Mouse (Mus musculus) neural tube, embryonic 14.5 days (tissue): ENCODE results near the gene BC005537. TPM values are rescaled to one million over a fixed set of nuclear protein-coding genes. Genes with fewer than 3 reads are reported as not detected.

Experiments used
- ATAC-seq: fragments of 200-750 bp; cut with Nextera tagmentation; 2 replicates; pipeline ENCODE4 v1.8.0; 2017; ENCODE audit warnings: low read depth, mild to moderate bottlenecking, moderate TSS enrichment, moderate library complexity
- H3K27ac ChIP-seq: fragments of 300-500 bp; sonication (generic); 2 replicates; pipeline ENCODE4 v1.5.1; 2014; ENCODE audit warnings: low read depth, mild to moderate bottlenecking, control low read depth, low read length, moderate library complexity, mixed read lengths
- H3K27me3 ChIP-seq: fragments of 300-500 bp; sonication (generic); 2 replicates; pipeline ENCODE4 v1.6.1; 2014; ENCODE audit warnings: low read length; ENCODE audit not compliant: control insufficient read depth, insufficient read depth
- H3K36me3 ChIP-seq: fragments of 300-500 bp; sonication (generic); 2 replicates; pipeline ENCODE4 v1.6.1; 2014; ENCODE audit warnings: low read length, mixed read lengths; ENCODE audit not compliant: control insufficient read depth, insufficient read depth
- H3K4me1 ChIP-seq: fragments of 300-500 bp; sonication (generic); 2 replicates; pipeline ENCODE4 v1.6.1; 2014; ENCODE audit warnings: low read length; ENCODE audit not compliant: control insufficient read depth, insufficient read depth
- H3K4me2 ChIP-seq: fragments of 300-500 bp; sonication (generic); 2 replicates; pipeline ENCODE4 v1.6.1; 2014; ENCODE audit warnings: mild to moderate bottlenecking, low read depth, low read length, control low read depth
- H3K4me3 ChIP-seq: fragments of 300-500 bp; sonication (generic); 2 replicates; pipeline ENCODE4 v1.5.1; 2014; ENCODE audit warnings: low read depth, low read length, control low read depth, mixed read lengths
- H3K9ac ChIP-seq: fragments of 300-500 bp; sonication (generic); replicated peaks from 2 replicates; pipeline ENCODE4 v1.6.1; 2014; ENCODE audit warnings: low read depth, mild to moderate bottlenecking, control low read depth, low read length, mixed read lengths
- H3K9me3 ChIP-seq: fragments of 300-500 bp; sonication (generic); 2 replicates; pipeline ENCODE4 v1.6.1; 2016; ENCODE audit warnings: low read length; ENCODE audit not compliant: control insufficient read depth
- WGBS: fragments of 180-500 bp; shearing (Covaris S2); extraction: QIAGEN DNeasy Blood & Tissue Kit; methylation state at CpG from one replicate; pipeline ENCODE4 v1.1.7; 2014; 5-methylcytosine and 5-hydroxymethylcytosine counted together
- polyA plus RNA-seq: library from polyadenylated mRNA; unstranded; fragments of >200 nt; fragmentation: Nextera tagmentation; extraction: Ambion mirVana; gene quantifications from 2 replicates; pipeline ENCODE4 v1.2.1, GENCODE M21; 2014

Gene BC005537
- 34.3 and 51.9 TPM in 2 replicates for polyA plus RNA-seq

DNA sequence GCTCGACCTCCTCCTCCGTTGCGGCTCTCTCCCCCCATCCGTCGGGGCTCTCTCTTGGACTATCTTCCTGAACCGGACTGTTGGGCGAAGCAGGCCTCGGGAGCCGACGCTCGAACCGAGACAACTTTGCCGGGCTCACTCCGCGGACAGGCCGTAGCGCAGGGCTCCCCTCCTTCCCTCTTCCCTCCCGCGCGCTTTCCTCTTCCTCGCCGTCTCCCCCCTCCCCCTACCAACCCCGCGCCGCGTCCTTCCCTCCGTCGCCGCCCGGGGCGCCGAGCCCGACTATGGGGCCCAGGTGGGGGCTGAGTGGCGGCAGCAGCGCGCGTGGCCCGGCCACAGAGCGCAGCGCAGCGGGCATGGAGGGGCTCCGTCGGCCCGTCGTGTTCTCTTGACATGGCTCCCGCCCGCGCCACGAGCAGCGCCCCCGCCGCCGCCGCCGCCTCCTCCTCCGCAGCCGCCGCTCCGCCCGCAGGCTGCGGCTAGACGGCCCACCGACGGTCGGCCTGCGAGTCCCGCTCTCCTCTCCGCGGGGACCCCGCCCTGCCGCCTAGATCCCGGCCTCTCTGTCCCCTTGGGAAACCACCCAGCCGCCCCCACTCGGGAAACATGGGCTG is at the start of gene BC005537:
TSS of gene BC005537 (plus strand) at position 350 of the 614 bp plus-strand sequence.
- H3K4me2 ChIP-seq, result peak within 1 kb of the TSS; percentile 93

DNA sequence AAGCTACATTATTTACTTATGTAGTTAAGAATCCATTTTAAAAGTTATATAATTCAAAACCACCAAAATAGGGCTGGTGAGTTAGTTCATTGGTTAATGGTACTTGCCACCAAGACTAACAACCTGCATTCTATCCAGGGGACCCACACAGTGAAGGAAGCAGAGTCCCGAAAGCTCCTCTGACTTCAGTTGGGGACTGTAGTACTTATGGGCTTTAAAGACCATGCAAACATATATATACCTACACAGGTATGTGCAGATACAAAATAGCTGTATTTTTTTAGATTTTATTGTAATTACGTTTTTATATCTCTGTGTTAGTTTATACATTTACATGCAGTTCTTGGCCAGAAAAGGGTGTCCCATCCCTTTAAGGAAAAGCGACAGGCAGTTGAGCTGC is 44.7 kb upstream of the BC005537 start:
- Histone ChIP-seq H3K9ac (no peak overlapping the region), H3K9me3 (no peaks in the 10 kb centered on the region), H3K27me3 (no peaks in the 10 kb centered on the region), H3K4me2 (no peak overlapping the region), H3K4me1 (peaks cover 3% of the 10 kb centered on the region; the same call in 1 of the 2 replicates), H3K27ac (no peak overlapping the region), H3K36me3 (no peaks in the 10 kb centered on the region), H3K4me3 (no peak overlapping the region)
- no peak for ATAC-seq
- 96% methylated on average over 3 of the region's 3 CpGs for WGBS

More for the DNA sequence above, at the start of gene BC005537:
- Histone ChIP-seq H3K27me3 (no peaks in the 10 kb centered on the region), H3K4me1 (peaks cover 24% of the 10 kb centered on the region), H3K36me3 (peaks cover 3% of the 10 kb centered on the region; the same call in 1 of the 2 replicates), H3K9ac (peak within 1 kb of the TSS; percentile 85), H3K4me3 (peak within 1 kb of the TSS; percentile 64), H3K9me3 (no peaks in the 10 kb centered on the region), H3K27ac (peak within 1 kb of the TSS; percentile 98)
- WGBS, result 1% methylated on average over 46 of the region's 74 CpGs
- ATAC-seq, result peak; percentile 62

DNA sequence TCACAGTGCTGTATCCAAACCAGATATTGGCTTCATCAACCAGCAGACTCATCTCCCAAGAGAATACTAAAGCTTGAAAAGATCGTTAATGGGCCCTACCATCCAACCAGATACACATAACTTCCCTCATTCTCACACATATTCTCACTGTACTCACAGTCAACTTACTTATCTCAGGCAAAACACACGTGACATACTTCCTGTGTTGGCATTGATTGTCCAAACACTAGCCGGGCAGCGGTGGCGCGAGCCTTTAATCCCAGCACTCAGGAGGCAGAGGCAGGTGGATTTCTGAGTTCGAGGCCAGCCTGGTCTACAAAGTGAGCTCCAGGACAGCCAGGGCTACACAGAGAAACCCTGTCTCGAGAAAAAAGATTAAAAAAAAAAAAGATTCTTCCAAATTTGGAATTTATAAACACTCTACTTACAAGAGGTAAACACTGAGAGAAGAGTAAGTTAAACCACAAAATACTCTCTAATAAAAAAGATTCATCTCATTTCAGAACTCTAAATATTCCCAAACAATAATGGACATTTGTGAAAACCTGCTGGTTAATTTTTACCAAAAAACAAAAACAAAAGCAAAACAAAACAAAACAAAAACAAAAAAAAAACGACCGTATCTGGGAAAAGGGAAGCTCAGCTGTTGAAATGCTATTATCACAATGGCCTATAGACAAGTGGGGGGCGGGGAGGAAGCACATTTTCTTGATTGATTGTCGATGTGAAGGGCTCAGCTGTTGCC is 43.5 kb upstream of the BC005537 start:
- H3K4me1 ChIP-seq, result peaks cover 3% of the 10 kb centered on the region; the same call in 1 of the 2 replicates
- no peak overlapping the region for H3K4me2 ChIP-seq
- H3K36me3 ChIP-seq, result no peaks in the 10 kb centered on the region
- no peak overlapping the region for H3K9ac ChIP-seq
- 86% methylated on average over 12 of the region's 12 CpGs for WGBS
- no peaks in the 10 kb centered on the region for H3K9me3 ChIP-seq
- no peaks in the 10 kb centered on the region for H3K27me3 ChIP-seq
- no peak for ATAC-seq
- H3K27ac ChIP-seq, result no peak overlapping the region
- H3K4me3 ChIP-seq, result no peak overlapping the region

GRCm38 (mm10) chr13:24759451-24759850 is 42.0 kb upstream of the BC005537 start:
- peaks cover 3% of the 10 kb centered on the region; the same call in 1 of the 2 replicates for H3K4me1 ChIP-seq
- no peak overlapping the region for H3K9ac ChIP-seq
- WGBS, result 94% methylated on average over 10 of the region's 10 CpGs
- H3K36me3 ChIP-seq, result no peaks in the 10 kb centered on the region
- H3K4me3 ChIP-seq, result no peak overlapping the region
- no peak for ATAC-seq
- H3K9me3 ChIP-seq, result no peaks in the 10 kb centered on the region
- H3K27ac ChIP-seq, result no peak overlapping the region
- no peak overlapping the region for H3K4me2 ChIP-seq
- no peaks in the 10 kb centered on the region for H3K27me3 ChIP-seq

DNA sequence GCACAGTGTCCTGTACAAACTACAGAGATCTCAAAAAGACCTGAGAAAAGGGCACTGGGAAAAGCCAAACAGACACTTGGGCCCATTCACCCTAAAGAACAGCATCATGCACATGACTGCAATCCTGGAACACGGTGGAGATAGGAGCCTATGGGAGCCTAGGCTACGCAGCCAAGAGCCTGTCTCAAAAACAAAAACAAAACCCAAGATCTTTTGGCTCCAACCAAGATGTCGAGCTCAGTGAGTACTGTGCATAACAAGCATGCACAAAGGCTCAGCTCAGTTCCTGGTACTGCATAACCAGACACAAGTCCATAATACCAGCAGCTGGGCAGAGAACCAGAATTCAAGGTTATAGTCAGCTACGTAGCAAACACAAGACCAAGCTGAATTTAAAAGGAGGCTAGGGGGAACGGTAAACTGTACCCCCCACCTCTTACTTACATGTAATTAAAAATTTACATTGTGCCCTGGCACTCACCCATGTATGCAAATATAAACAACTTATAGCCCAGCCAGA is 41.0 kb upstream of the BC005537 start:
- no peaks in the 10 kb centered on the region for H3K9me3 ChIP-seq
- H3K4me1 ChIP-seq, result peaks cover 3% of the 10 kb centered on the region; the same call in 1 of the 2 replicates
- no peaks in the 10 kb centered on the region for H3K36me3 ChIP-seq
- ATAC-seq, result no peak
- peak overlapping the region; percentile 62; the same call in 1 of the 2 replicates for H3K4me2 ChIP-seq
- H3K4me3 ChIP-seq, result no peak overlapping the region
- WGBS, result 70% methylated on average over 5 of the region's 5 CpGs
- H3K9ac ChIP-seq, result no peak overlapping the region
- no peaks in the 10 kb centered on the region for H3K27me3 ChIP-seq
- no peak overlapping the region for H3K27ac ChIP-seq

DNA sequence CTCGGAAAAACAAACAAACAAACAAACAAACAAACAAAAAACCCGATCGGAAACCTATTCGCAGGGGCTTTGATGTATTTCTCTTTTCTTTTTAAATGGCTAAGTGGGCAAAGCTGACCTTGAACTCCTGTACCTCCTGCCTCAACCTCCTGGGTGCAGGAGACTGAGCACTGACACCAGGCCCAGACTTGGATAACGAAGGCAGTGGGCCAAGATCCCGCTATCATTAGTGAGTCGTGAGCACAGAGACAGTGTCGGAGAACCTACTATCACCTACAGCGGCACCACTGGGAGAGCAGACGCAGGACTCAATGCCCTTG is 40.4 kb upstream of the BC005537 start:
- Histone ChIP-seq H3K9me3 (no peaks in the 10 kb centered on the region), H3K4me3 (peak overlapping the region; percentile 96), H3K4me2 (peak overlapping the region; percentile 62), H3K36me3 (no peaks in the 10 kb centered on the region), H3K27me3 (no peaks in the 10 kb centered on the region), H3K27ac (no peak overlapping the region), H3K4me1 (peaks cover 3% of the 10 kb centered on the region; the same call in 1 of the 2 replicates), H3K9ac (no peak overlapping the region; the same call in 1 of the 2 replicates)
- ATAC-seq, result no peak
- WGBS, result 5% methylated on average over 10 of the region's 10 CpGs

DNA sequence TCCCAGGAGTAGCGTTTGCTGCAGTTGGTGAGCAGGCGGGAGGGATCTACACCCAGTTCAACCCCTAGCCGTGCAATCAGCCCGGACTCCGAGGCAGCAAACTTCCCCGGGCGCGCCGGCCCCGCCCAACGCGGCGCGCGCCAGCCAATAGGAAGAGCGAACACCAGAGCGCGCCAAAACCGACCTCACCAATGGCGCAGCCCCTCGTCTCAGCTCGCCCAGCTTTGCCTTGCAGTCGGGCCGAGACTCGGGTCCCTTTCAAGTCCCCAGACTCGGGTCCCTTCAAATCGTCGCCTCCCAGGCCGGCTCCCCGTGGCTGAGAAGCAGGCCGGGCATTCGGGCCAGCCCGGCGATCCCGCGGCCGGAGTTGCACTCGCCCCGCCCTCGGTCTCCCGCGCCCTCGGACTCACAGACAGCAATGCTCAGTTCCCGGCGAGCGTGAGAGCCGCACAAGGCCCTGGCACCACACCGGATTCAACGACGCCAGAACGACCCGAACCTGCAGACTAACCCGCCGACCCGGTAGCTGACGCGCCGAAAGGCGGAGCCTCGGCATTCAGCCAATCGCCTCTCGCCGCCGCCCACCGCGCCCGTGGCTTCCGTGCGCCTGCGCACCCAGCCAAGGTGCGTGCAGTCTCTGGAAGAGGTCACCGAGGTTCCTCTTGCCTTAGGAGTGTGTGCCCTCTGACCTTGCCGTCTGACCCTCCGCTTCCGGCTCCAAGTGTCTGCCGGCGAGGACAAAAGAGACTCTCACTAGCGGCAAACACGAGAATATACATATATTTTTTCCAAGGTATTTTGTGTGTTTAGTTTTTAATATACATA is 39.8 kb upstream of the BC005537 start, which contains the start of gene Gmnn:
TSS of gene Gmnn (minus strand) at position 521 of the 825 bp plus-strand sequence.
- WGBS, result under 1% methylated on average over 79 of the region's 79 CpGs
- no peaks in the 10 kb centered on the region for H3K36me3 ChIP-seq
- ATAC-seq, result peak; percentile 98
- H3K27ac ChIP-seq, result peak within 1 kb of the TSS; percentile 55; the same call in 1 of the 2 replicates
- peak within 1 kb of the TSS; percentile 52 for H3K9ac ChIP-seq
- peak within 1 kb of the TSS; percentile 96 for H3K4me3 ChIP-seq
- H3K4me1 ChIP-seq, result peaks cover 3% of the 10 kb centered on the region; the same call in 1 of the 2 replicates
- H3K4me2 ChIP-seq, result peak within 1 kb of the TSS; percentile 62
- H3K9me3 ChIP-seq, result no peaks in the 10 kb centered on the region
- no peaks in the 10 kb centered on the region for H3K27me3 ChIP-seq

- Histone ChIP-seq H3K9me3 (no peaks in the 10 kb centered on the region), H3K36me3 (no peaks in the 10 kb centered on the region), H3K4me2 (peak overlapping the region; percentile 62), H3K4me1 (peaks cover 3% of the 10 kb centered on the region; the same call in 1 of the 2 replicates), H3K27me3 (no peaks in the 10 kb centered on the region), H3K27ac (no peak overlapping the region), H3K9ac (no peak overlapping the region), H3K4me3 (peak overlapping the region; percentile 96)
- WGBS, result 47% methylated on average over 4 of the region's 4 CpGs
- no peak; the same call in 1 of the 2 replicates for ATAC-seq
Measured at GRCm38 (mm10) chr13:24762254-24762653, 39.2 kb upstream of the BC005537 start.
